9 mouse cellular contexts compared by ENCODE assay signal in genomic region chr6:72647383-72647820, GRCm38 (mm10). TPM values are rescaled to one million over a fixed set of nuclear protein-coding genes. Genes with fewer than 3 reads are reported as not detected.
DNase-seq lines count a peak whose midpoint lies in the region; ATAC-seq and TF ChIP-seq lines count a peak whose summit lies in the region.
"Had no signal": no experiment of that assay in that cellular context is flagged by ENCODE, and none has a peak within 500 bp of the region (broad histone marks: within the 10 kb centered on the region; RNA-seq: fewer than 3 reads in every experiment).

No protein-coding gene starts in this region.

- no peaks in the 10 kb centered on the region for H3K9me3 ChIP-seq in ES-E14 (ENCODE audit: control insufficient read depth, insufficient read depth, low read depth, low read length)
- H3K9me3 ChIP-seq in forebrain, embryonic 13.5 days (replicated peaks) = no peaks in the 10 kb centered on the region
- H3K9me3 ChIP-seq in heart, embryonic 16.5 days (replicated peaks; ENCODE audit: control insufficient read depth, low read length) = no peaks in the 10 kb centered on the region
- no peaks in the 10 kb centered on the region for H3K9me3 ChIP-seq in liver, embryonic 12.5 days (replicated peaks)
- no peaks in the 10 kb centered on the region for H3K9me3 ChIP-seq in neural tube, embryonic 12.5 days

- H3K4me3 ChIP-seq in ES-E14 (ENCODE audit: insufficient read depth in 1 of 2, low read depth in 1 of 2, low read length in 2 of 2, poor library complexity in 1 of 2, severe bottlenecking in 1 of 2) = no peak overlapping the region
- no peak overlapping the region for H3K4me3 ChIP-seq in forebrain, embryonic 13.5 days
- no peak overlapping the region for H3K4me3 ChIP-seq in heart, embryonic 16.5 days (ENCODE audit: low read length)
- no peak overlapping the region for H3K4me3 ChIP-seq in liver, embryonic 12.5 days
- no peak overlapping the region for H3K4me3 ChIP-seq in neural tube, embryonic 12.5 days

- H3K4me2 ChIP-seq in forebrain, embryonic 13.5 days = no peak overlapping the region
- H3K4me2 ChIP-seq in heart, embryonic 16.5 days (ENCODE audit: low read depth, low read length) = peak overlapping the region; percentile 1; the same call in 1 of the 2 replicates
- no peak overlapping the region for H3K4me2 ChIP-seq in liver, embryonic 12.5 days
- no peak overlapping the region for H3K4me2 ChIP-seq in neural tube, embryonic 12.5 days (replicated peaks)

- peaks cover 2% of the 10 kb centered on the region for H3K36me3 ChIP-seq in ES-E14 (ENCODE audit: control insufficient read depth, insufficient read depth, low read length, poor library complexity, severe bottlenecking)
- no peaks in the 10 kb centered on the region for H3K36me3 ChIP-seq in forebrain, embryonic 13.5 days (ENCODE audit: poor library complexity, severe bottlenecking)
- H3K36me3 ChIP-seq in heart, embryonic 16.5 days (ENCODE audit: control insufficient read depth, insufficient read depth) = no peaks in the 10 kb centered on the region
- no peaks in the 10 kb centered on the region for H3K36me3 ChIP-seq in liver, embryonic 12.5 days
- no peaks in the 10 kb centered on the region for H3K36me3 ChIP-seq in neural tube, embryonic 12.5 days

- peak; percentile 63 for DNase-seq in ES-E14 (ENCODE audit: low read depth, low spot score)
- DNase-seq in c-Kit-positive CD71-positive TER-119-negative erythroid progenitor cells, embryonic 14.5 days (ENCODE audit: low read depth) = peak; percentile 30
- DNase-seq in kidney, postnatal 25 days = peak; percentile 70 to 88
- DNase-seq in thymus, postnatal 0 days (ENCODE audit: low spot score) = peak; percentile 62

- H3K4me1 ChIP-seq in ES-E14 (ENCODE audit: control insufficient read depth in 2 of 2, insufficient read depth in 2 of 2, low read length in 2 of 2, poor library complexity in 1 of 2) = peaks cover 7 to 8% of the 10 kb centered on the region in 2 experiments; a peak in 2 of 4 replicates
- peaks cover 22% of the 10 kb centered on the region for H3K4me1 ChIP-seq in forebrain, embryonic 13.5 days
- H3K4me1 ChIP-seq in heart, embryonic 16.5 days (ENCODE audit: control insufficient read depth, insufficient read depth, low read length) = 0 out of 2 replicates have a peak, but pooled peaks cover 3% of the 10 kb centered on the region
- H3K4me1 ChIP-seq in liver, embryonic 12.5 days = no peaks in the 10 kb centered on the region
- no peaks in the 10 kb centered on the region for H3K4me1 ChIP-seq in neural tube, embryonic 12.5 days

- H3K9ac ChIP-seq in ES-E14 (ENCODE audit: insufficient read depth, low read depth, low read length, poor library complexity, severe bottlenecking) = no peak overlapping the region
- H3K9ac ChIP-seq in forebrain, embryonic 13.5 days = no peak overlapping the region
- H3K9ac ChIP-seq in heart, embryonic 16.5 days (ENCODE audit: low read length) = no peak overlapping the region
- H3K9ac ChIP-seq in liver, embryonic 12.5 days = no peak overlapping the region
- H3K9ac ChIP-seq in neural tube, embryonic 12.5 days = no peak overlapping the region

- in situ Hi-C loops in ES-E14 (cut with MboI; ENCODE audit: low sequenced_read_pairs in 2 of 2, unreplicated experiment in 2 of 2) = no loop called here

- 55% methylated on average over 10 of the region's 10 CpGs for WGBS in forebrain, embryonic 13.5 days
- WGBS in heart, embryonic 16.5 days = 25% methylated on average over 10 of the region's 10 CpGs
- WGBS in liver, embryonic 12.5 days (ENCODE audit: insufficient replicate concordance) = 57% methylated on average over 10 of the region's 10 CpGs
- WGBS in neural tube, embryonic 12.5 days = 66% methylated on average over 10 of the region's 10 CpGs

- H3K27ac ChIP-seq in ES-E14 (ENCODE audit: insufficient read depth, low read depth, low read length, poor library complexity, severe bottlenecking) = no peak overlapping the region
- no peak overlapping the region for H3K27ac ChIP-seq in forebrain, embryonic 13.5 days
- no peak overlapping the region; the same call in 1 of the 2 replicates for H3K27ac ChIP-seq in heart, embryonic 16.5 days (ENCODE audit: low read length)
- H3K27ac ChIP-seq in liver, embryonic 12.5 days = no peak overlapping the region
- no peak overlapping the region for H3K27ac ChIP-seq in neural tube, embryonic 12.5 days
- H3K27ac ChIP-seq: macrophage had no signal

- no peaks in the 10 kb centered on the region for H3K27me3 ChIP-seq in forebrain, embryonic 13.5 days
- no peaks in the 10 kb centered on the region for H3K27me3 ChIP-seq in heart, embryonic 16.5 days (ENCODE audit: control insufficient read depth, insufficient read depth, low read length)
- no peaks in the 10 kb centered on the region for H3K27me3 ChIP-seq in liver, embryonic 12.5 days (replicated peaks)
- no peaks in the 10 kb centered on the region for H3K27me3 ChIP-seq in neural tube, embryonic 12.5 days (replicated peaks)

- ATAC-seq in forebrain, embryonic 13.5 days = peak; percentile 64
- ATAC-seq in heart, embryonic 16.5 days (replicated peaks; ENCODE audit: extremely low read depth, insufficient read depth, low FRiP score) = peak; percentile 86
- ATAC-seq in liver, embryonic 12.5 days = 0 out of 2 replicates have a peak, but pooled peaks have one; percentile 27
- ATAC-seq in neural tube, embryonic 12.5 days (ENCODE audit: low FRiP score, low read depth) = peak; percentile 54

TF ChIP-seq in ES-E14, 5 proteins besides CTCF, POLR2A, EP300 and RAD21:
- peak; percentile 83 for TF ChIP-seq ZC3H11A (IDR thresholded peaks at IDR 0.05; ENCODE audit: borderline replicate concordance, low read depth, low read length)
- no peak for TF ChIP-seq CHD2 (IDR thresholded peaks at IDR 0.05; ENCODE audit: low read depth, low read length)
- peak; percentile 25; the same call in 1 of the 2 replicates for TF ChIP-seq MAFK (IDR thresholded peaks at IDR 0.05; ENCODE audit: insufficient read depth, low read depth, low read length)
- TF ChIP-seq HCFC1 (IDR thresholded peaks at IDR 0.05; ENCODE audit: borderline replicate concordance, insufficient read depth, low read length) = no peak

RNA-seq across cellular contexts. Expression of gene Tgoln1, which starts 30.6 kb away (rescaled TPM):
- 56.4 and 57.7 TPM in 2 replicates for total RNA-seq in ES-E14 (2012; rRNA removed)
- polyA plus RNA-seq in forebrain, embryonic 13.5 days (2015; fragmentation: Nextera tagmentation; extraction: Ambion mirVana) = 28.8 and 32.0 TPM in 2 replicates
- 25.3 and 26.2 TPM in 2 replicates for polyA plus RNA-seq in heart, embryonic 16.5 days (2015; fragmentation: Nextera tagmentation; extraction: Ambion mirVana)
- polyA plus RNA-seq in liver, embryonic 12.5 days (2016; fragmentation: Nextera tagmentation; extraction: Ambion mirVana) = 17.8 and 18.8 TPM in 2 replicates
- 35.8 and 36.7 TPM in 2 replicates for polyA plus RNA-seq in neural tube, embryonic 12.5 days (2016; fragmentation: Nextera tagmentation; extraction: Ambion mirVana)
- polyA plus RNA-seq in thymus, postnatal 0 days (2015; fragmentation: Nextera tagmentation; extraction: Ambion mirVana) = 43.9 and 44.1 TPM in 2 replicates

RNA-seq across cellular contexts. Expression of gene Retsat, which starts 49.1 kb away (rescaled TPM):
- 20.2 and 39.6 TPM in 2 replicates for total RNA-seq in ES-E14 (2012; rRNA removed)
- polyA plus RNA-seq in forebrain, embryonic 13.5 days (2015; fragmentation: Nextera tagmentation; extraction: Ambion mirVana) = 3.6 and 5.5 TPM in 2 replicates
- 25.3 and 30.5 TPM in 2 replicates for polyA plus RNA-seq in heart, embryonic 16.5 days (2015; fragmentation: Nextera tagmentation; extraction: Ambion mirVana)
- 15.3 and 16.6 TPM in 2 replicates for polyA plus RNA-seq in liver, embryonic 12.5 days (2016; fragmentation: Nextera tagmentation; extraction: Ambion mirVana)
- polyA plus RNA-seq in neural tube, embryonic 12.5 days (2016; fragmentation: Nextera tagmentation; extraction: Ambion mirVana) = 5.1 and 6.1 TPM in 2 replicates
- 8.4 and 10.5 TPM in 2 replicates for polyA plus RNA-seq in thymus, postnatal 0 days (2015; fragmentation: Nextera tagmentation; extraction: Ambion mirVana)

RNA-seq across cellular contexts. Expression of gene Elmod3, which starts 49.2 kb away (rescaled TPM):
- 4.3 and 4.8 TPM in 2 replicates for total RNA-seq in ES-E14 (2012; rRNA removed)
- polyA plus RNA-seq in forebrain, embryonic 13.5 days (2015; fragmentation: Nextera tagmentation; extraction: Ambion mirVana) = 14.1 and 14.8 TPM in 2 replicates
- 13.8 and 15.2 TPM in 2 replicates for polyA plus RNA-seq in heart, embryonic 16.5 days (2015; fragmentation: Nextera tagmentation; extraction: Ambion mirVana)
- polyA plus RNA-seq in liver, embryonic 12.5 days (2016; fragmentation: Nextera tagmentation; extraction: Ambion mirVana) = 6.8 and 7.6 TPM in 2 replicates
- polyA plus RNA-seq in neural tube, embryonic 12.5 days (2016; fragmentation: Nextera tagmentation; extraction: Ambion mirVana) = 15.7 and 17.2 TPM in 2 replicates
- 11.8 and 13.9 TPM in 2 replicates for polyA plus RNA-seq in thymus, postnatal 0 days (2015; fragmentation: Nextera tagmentation; extraction: Ambion mirVana)

Comparison
In these comparisons a context has a peak if more than half of its experiments do, and no peak if none do; other contexts are left out.
1. ATAC-seq: peak in every context shown above with its lines; median percentile 86 in heart, embryonic 16.5 days; 64 in forebrain, embryonic 13.5 days; 54 in neural tube, embryonic 12.5 days; 27 in liver, embryonic 12.5 days.